Mouse (Mus musculus) heart, postnatal 0 days (tissue): ENCODE results near the gene Smr3a. TPM values are rescaled to one million over a fixed set of nuclear protein-coding genes. Genes with fewer than 3 reads are reported as not detected.

Source experiments
- ATAC-seq: fragments of 200-750 bp; cut with Nextera tagmentation; 2 replicates; pipeline ENCODE4 v1.8.0; 2017; ENCODE audit warnings: low read depth, moderate number of reproducible peaks, moderate library complexity; ENCODE audit not compliant: insufficient read depth
- DNase-seq: peaks from one replicate; pipeline ENCODE4 v3.0.0-alpha.2; 2016; ENCODE audit warnings: low spot score
- H3K27ac ChIP-seq: fragments of 300-500 bp; sonication (generic); 2 replicates; pipeline ENCODE4 v1.5.1; 2014; ENCODE audit warnings: low read depth, mild to moderate bottlenecking
- H3K27me3 ChIP-seq: fragments of 300-500 bp; sonication (generic); 2 replicates; pipeline ENCODE4 v1.6.1; 2014; ENCODE audit warnings: low read length, mixed read lengths; ENCODE audit not compliant: control insufficient read depth, insufficient read depth
- H3K36me3 ChIP-seq: fragments of 300-500 bp; sonication (generic); replicated peaks from 2 replicates; pipeline ENCODE4 v1.6.1; 2014; ENCODE audit warnings: low read length, mixed read lengths; ENCODE audit not compliant: control insufficient read depth, insufficient read depth
- H3K4me1 ChIP-seq: fragments of 300-500 bp; sonication (generic); 2 replicates; pipeline ENCODE4 v1.6.1; 2014; ENCODE audit warnings: antibody characterized with exemption; ENCODE audit not compliant: control insufficient read depth, insufficient read depth
- H3K4me2 ChIP-seq: fragments of 300-500 bp; sonication (generic); 2 replicates; pipeline ENCODE4 v1.6.1; 2014; ENCODE audit warnings: low read depth, mild to moderate bottlenecking, low read length, moderate library complexity
- H3K4me3 ChIP-seq: fragments of 300-500 bp; sonication (generic); 2 replicates; pipeline ENCODE4 v1.5.1; 2014; ENCODE audit warnings: low read depth, low read length
- H3K9ac ChIP-seq: fragments of 300-500 bp; sonication (generic); replicated peaks from 2 replicates; pipeline ENCODE4 v1.6.1; 2014; ENCODE audit warnings: low read depth, low read length, mixed read lengths
- H3K9me3 ChIP-seq: fragments of 300-500 bp; sonication (generic); replicated peaks from 2 replicates; pipeline ENCODE4 v1.6.1; 2016; ENCODE audit warnings: low read length; ENCODE audit not compliant: control insufficient read depth
- CTCF ChIP-seq: IDR thresholded peaks from 2 replicates; pipeline ENCODE4 v1.5.1; 2016; ENCODE audit warnings: antibody characterized with exemption, control low read depth, low read depth
- EP300 ChIP-seq: IDR thresholded peaks from 2 replicates; pipeline ENCODE4 v1.6.1; 2016; ENCODE audit warnings: antibody characterized with exemption, low read depth
- WGBS: fragments of 180-500 bp; shearing (Covaris S2); extraction: QIAGEN DNeasy Blood & Tissue Kit; methylation state at CpG from one replicate; pipeline ENCODE4 v1.1.7; 2014; 5-methylcytosine and 5-hydroxymethylcytosine counted together
- polyA plus RNA-seq: library from polyadenylated mRNA; unstranded; fragments of >200 nt; fragmentation: Nextera tagmentation; extraction: Ambion mirVana; gene quantifications from 2 replicates; pipeline ENCODE4 v1.2.1, GENCODE M21; 2015
- total RNA-seq: library from RNA; depleted of rRNA; stranded (reverse); fragments of >200 nt; gene quantifications from 2 replicates; pipeline ENCODE4 v1.2.3, GENCODE M21; 2014; ENCODE audit warnings: low replicate concordance; rRNA removed

Gene Smr3a
- total RNA-seq (not detected in 2 replicates), polyA plus RNA-seq (not detected in 2 replicates)

DNA sequence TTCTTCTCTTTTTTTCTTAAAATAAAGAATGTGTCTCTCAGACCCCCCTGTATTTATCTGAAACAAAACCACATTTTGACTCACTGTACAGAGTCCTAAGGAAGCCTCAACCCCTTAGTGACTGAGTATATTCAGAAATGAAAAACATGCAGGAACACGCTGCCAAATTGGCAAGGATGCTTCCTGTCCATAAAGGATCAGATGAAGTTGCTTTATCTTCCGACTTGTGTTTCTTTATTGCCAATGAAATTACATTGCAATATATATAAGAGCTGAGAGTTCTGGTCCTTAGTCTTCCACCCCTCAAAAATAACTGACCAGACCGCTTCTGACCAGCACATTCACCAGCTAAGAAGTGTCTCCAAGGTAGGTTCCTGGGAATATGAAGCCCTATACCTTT is at the start of gene Smr3a:
TSS of gene Smr3a (plus strand) at position 301 of the 400 bp plus-strand sequence.
- no peaks in the 10 kb centered on the region for H3K27me3 ChIP-seq
- no peak within 1 kb of the TSS for H3K27ac ChIP-seq
- 61% methylated on average over 3 of the region's 3 CpGs for WGBS
- DNase-seq (no peak), ATAC-seq (no peak)
- H3K9me3 ChIP-seq = no peaks in the 10 kb centered on the region
- no peaks in the 10 kb centered on the region for H3K36me3 ChIP-seq
- no peak within 1 kb of the TSS for H3K4me3 ChIP-seq
- H3K4me2 ChIP-seq = no peak within 1 kb of the TSS
- TF ChIP-seq CTCF (no peak), EP300 (no peak)
- no peak within 1 kb of the TSS for H3K9ac ChIP-seq
- H3K4me1 ChIP-seq = no peaks in the 10 kb centered on the region

DNA sequence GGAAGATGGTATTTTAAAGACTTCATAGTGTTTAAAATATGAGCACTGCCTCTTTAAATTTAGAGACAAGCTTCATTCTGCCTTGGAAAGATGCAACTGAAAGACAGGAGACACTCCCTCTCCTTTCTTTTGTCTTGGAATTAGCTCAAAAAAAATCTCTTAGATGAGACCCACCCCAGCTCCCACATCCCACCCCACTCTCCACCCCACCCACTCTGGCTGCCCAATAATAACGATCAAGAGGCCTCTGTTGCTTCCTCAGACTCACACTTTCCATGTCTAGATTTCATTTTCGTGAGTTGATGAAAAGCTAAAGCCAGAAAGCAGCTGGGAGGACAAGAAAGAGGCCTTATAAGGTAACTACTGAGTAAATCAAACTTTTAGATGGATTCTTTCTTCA is 33.1 kb upstream of the Smr3a start, which contains the start of the genes 2310003L06Rik and Gm28434:
TSS of gene 2310003L06Rik (plus strand) at position 259 of the 400 bp plus-strand sequence.
TSS of gene Gm28434 (plus strand) at position 317 of the 400 bp plus-strand sequence.
- no peak for TF ChIP-seq EP300
- TF ChIP-seq CTCF = no peak
- no peak within 1 kb of the TSS for H3K27ac ChIP-seq
- H3K27me3 ChIP-seq = no peaks in the 10 kb centered on the region
- DNase-seq (no peak), ATAC-seq (no peak)
- no peaks in the 10 kb centered on the region for H3K9me3 ChIP-seq
- no peaks in the 10 kb centered on the region for H3K36me3 ChIP-seq
- H3K4me3 ChIP-seq = no peak within 1 kb of the TSS
- H3K4me1 ChIP-seq = no peaks in the 10 kb centered on the region
- H3K9ac ChIP-seq = no peak within 1 kb of the TSS
- H3K4me2 ChIP-seq = no peak within 1 kb of the TSS
- 53% methylated on average over 2 of the region's 2 CpGs for WGBS

DNA sequence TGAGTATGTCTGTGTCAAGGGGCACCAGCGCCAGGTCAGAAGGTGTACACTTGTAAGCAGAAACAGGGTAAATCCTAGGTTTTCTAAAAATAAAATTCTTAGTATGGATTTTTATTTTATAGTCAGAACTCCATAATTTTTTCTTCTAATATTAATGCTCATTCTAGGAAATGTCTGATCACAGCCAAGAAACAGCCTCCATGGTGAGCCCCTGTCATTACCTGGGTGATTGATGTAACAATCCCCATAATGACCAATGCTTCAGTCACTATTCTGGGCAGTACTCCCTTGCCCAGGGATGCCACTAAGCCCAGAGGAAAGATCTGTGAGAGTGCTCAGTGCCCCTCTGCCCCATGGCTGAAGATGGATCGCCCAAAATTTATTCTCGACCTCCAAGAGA is 23.2 kb upstream of the Smr3a start, which contains the start of gene Cabs1:
TSS of gene Cabs1 (plus strand) at position 301 of the 400 bp plus-strand sequence.
- WGBS = 66% methylated on average over 3 of the region's 3 CpGs
- ATAC-seq = no peak
- Histone ChIP-seq H3K4me1 (no peaks in the 10 kb centered on the region), H3K4me3 (no peak within 1 kb of the TSS), H3K27me3 (no peaks in the 10 kb centered on the region), H3K4me2 (no peak within 1 kb of the TSS), H3K36me3 (no peaks in the 10 kb centered on the region), H3K9me3 (no peaks in the 10 kb centered on the region), H3K27ac (no peak within 1 kb of the TSS), H3K9ac (no peak within 1 kb of the TSS)
- no peak for DNase-seq
- TF ChIP-seq CTCF (no peak), EP300 (no peak)

DNA sequence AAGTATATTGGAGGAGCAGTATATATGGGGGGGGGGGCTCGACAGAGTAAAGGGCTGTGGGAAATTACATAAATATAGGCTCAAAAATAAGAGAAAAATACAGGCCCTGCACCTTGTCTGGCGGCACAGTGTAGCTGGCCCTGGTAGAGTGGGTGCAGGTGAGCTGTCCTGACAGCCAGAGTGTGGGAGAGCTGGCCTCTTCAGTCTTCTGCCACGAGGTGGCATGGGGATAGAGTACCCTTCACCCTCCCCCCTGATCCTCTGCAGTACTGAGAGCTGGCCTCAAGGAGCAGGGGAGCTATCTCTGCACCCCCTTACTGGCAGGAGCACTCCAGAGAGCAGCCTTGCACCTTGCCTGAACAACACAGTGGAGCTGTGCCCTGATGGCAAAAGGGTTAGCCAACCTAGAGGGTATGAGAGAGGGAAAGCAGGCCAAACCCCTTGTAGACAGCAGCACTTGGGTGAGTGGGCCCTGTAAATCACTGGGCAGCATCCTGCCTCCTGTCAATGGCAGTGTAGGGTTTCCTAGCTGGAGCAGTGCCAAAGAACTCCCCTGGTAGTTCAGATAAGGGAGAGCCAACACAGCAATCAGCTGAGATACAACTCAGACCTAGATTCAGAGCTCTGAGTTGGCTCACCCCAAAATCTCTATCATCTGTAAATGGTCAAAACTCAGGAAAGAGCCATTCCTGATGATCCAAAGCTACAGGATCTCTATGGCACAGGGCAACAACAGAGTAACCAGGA is 19.7 kb upstream of the Smr3a start:
- ATAC-seq = no peak

DNA sequence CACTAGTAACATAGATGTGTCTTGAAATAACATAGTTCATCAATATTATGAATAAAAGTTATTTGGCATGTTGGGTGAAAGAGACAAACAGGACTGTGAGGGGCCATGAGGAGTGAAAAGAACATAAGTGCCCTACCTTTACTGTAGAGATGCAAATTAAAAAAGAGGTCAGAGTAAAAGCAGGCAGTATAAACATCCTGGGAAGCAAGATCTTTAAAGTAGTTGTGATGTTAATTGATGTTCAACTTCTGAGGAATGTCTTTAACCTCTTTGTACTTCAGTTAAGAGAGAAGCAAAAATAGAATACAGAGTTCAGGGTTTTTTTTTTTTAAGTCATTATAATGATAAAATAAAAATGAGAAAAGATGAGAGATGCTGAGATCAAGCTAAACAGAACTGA is 2.9 kb downstream of the Smr3a start:
- Histone ChIP-seq H3K27ac (no peak overlapping the region), H3K9ac (no peak overlapping the region), H3K36me3 (no peaks in the 10 kb centered on the region), H3K4me2 (no peak overlapping the region), H3K27me3 (no peaks in the 10 kb centered on the region), H3K4me1 (no peaks in the 10 kb centered on the region), H3K9me3 (no peaks in the 10 kb centered on the region), H3K4me3 (no peak overlapping the region)
- ATAC-seq = no peak
- TF ChIP-seq EP300 = no peak
- no peak for TF ChIP-seq CTCF
- no peak for DNase-seq

More for the DNA sequence above, 19.7 kb upstream of the Smr3a start:
- Histone ChIP-seq H3K4me1 (no peaks in the 10 kb centered on the region), H3K9ac (no peak overlapping the region), H3K4me2 (no peak overlapping the region), H3K4me3 (no peak overlapping the region), H3K36me3 (no peaks in the 10 kb centered on the region), H3K27ac (no peak overlapping the region), H3K27me3 (no peaks in the 10 kb centered on the region), H3K9me3 (no peaks in the 10 kb centered on the region)
- no peak for DNase-seq
- WGBS = 33% methylated on average over 3 of the region's 3 CpGs
- TF ChIP-seq CTCF (no peak), EP300 (no peak)

Other genes with a start within 250 kb of the Smr3a start
- gene Csn1s2a, start 228.0 kb upstream of the Smr3a start, total RNA-seq = not detected in 2 replicates
- not detected in 2 replicates for gene Csn1s2a, start 228.0 kb upstream of the Smr3a start, polyA plus RNA-seq
- gene Csn1s2b, start 194.5 kb upstream of the Smr3a start, total RNA-seq = not detected in 2 replicates
- not detected in 2 replicates for gene Csn1s2b, start 194.5 kb upstream of the Smr3a start, polyA plus RNA-seq
- not detected in 2 replicates for gene Prr27, start 176.9 kb upstream of the Smr3a start, total RNA-seq
- gene Prr27, start 176.9 kb upstream of the Smr3a start, polyA plus RNA-seq = not detected in 2 replicates
- gene Odam, start 117.5 kb upstream of the Smr3a start, total RNA-seq = not detected in 2 replicates
- gene Odam, start 117.5 kb upstream of the Smr3a start, polyA plus RNA-seq = not detected in 2 replicates
- gene Csn3, start 77.0 kb upstream of the Smr3a start, total RNA-seq = not detected in 2 replicates
- not detected in 2 replicates for gene Csn3, start 77.0 kb upstream of the Smr3a start, polyA plus RNA-seq
- gene 2310003L06Rik, start 33.1 kb upstream of the Smr3a start, total RNA-seq = not detected in 2 replicates
- gene 2310003L06Rik, start 33.1 kb upstream of the Smr3a start, polyA plus RNA-seq = not detected in 2 replicates
- not detected in 2 replicates for gene Gm28434, start 33.0 kb upstream of the Smr3a start, total RNA-seq
- gene Gm28434, start 33.0 kb upstream of the Smr3a start, polyA plus RNA-seq = not detected in 2 replicates
- gene Cabs1, start 23.1 kb upstream of the Smr3a start, total RNA-seq = not detected in 2 replicates
- gene Cabs1, start 23.1 kb upstream of the Smr3a start, polyA plus RNA-seq = not detected in 2 replicates
- not detected in 2 replicates for gene Smr2, start 84.0 kb downstream of the Smr3a start, total RNA-seq
- not detected in 2 replicates for gene Smr2, start 84.0 kb downstream of the Smr3a start, polyA plus RNA-seq
- gene Gm11116, start 109.0 kb downstream of the Smr3a start, total RNA-seq = not detected in 2 replicates
- gene Gm11116, start 109.0 kb downstream of the Smr3a start, polyA plus RNA-seq = not detected in 2 replicates
- gene Gm11115, start 151.6 kb downstream of the Smr3a start, total RNA-seq = not detected in 2 replicates
- gene Gm11115, start 151.6 kb downstream of the Smr3a start, polyA plus RNA-seq = not detected in 2 replicates